Mouse (Mus musculus): ENCODE data around the gene Gm3417. TPM values are rescaled to one million over a fixed set of nuclear protein-coding genes. Genes with fewer than 3 reads are reported as not detected.
A peak's percentile ranks its signal among the peaks of the same experiment; 100 is the strongest.
"Not testable (repeated sequence)": the region's sequence is repeated elsewhere in the genome, so short reads cannot be mapped to it uniquely, and the experiment has no call there.

Gm3417 gene
- total RNA-seq, 2 experiments from 2014 or later: 1.0 TPM; not detected in 1

DNA sequence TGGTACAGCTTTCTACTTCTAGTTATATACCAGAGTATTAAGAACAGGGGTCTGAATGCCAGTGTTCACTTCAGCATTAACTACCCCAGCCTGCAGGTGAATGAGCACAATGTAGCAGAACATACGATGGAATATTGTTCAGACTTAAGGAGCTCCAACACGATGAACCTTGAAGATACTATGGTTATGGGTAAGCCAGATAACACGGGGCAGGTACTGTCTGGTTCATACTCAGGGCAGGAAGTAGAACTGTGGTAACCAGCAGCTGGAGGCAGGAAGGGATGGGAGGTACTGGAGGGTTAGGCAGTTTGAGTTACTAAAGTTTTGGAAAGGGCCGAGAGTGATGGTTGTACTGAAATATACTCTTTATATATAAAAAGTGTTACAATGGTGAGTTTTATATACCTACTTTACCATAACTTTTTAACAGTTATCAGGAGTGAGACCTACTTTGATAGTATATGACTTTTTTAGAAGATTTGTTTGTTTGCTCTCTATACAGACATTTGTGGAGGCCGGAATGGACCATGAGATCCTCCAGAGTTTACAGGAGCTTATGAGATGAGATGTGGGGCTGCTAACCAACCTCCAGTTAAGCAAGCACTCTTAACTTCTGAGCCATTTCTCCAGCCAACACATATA is 19.8 kb downstream of the Gm3417 start:
- DNase-seq: no peak

GRCm38 (mm10) chr17:14953452-14953851 is 25.1 kb downstream of the Gm3417 start:
- DNase-seq: no peak

- DNase-seq: no peak
Observed at GRCm38 (mm10) chr17:14949161-14949827, 29.3 kb downstream of the Gm3417 start.

DNA sequence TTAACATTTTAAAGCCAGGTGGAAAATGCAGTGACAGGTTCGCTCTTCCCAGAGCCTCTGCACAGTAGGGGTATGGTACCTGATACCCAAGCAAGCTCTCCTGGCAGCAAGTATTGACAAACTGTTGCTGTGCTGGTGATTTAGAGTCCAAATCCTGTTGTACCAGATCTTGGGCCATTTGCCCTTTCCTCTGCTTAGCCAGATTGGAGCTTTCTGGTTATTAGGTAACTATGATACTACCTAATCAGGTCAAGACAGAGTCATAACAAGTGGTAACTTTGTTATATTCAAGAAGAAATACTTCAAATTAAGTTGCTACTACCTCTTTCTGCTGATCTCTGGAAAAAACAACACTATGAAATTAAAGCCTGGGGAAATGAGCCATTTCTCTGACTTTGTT is 34.0 kb downstream of the Gm3417 start:
- no peak for DNase-seq

DNA sequence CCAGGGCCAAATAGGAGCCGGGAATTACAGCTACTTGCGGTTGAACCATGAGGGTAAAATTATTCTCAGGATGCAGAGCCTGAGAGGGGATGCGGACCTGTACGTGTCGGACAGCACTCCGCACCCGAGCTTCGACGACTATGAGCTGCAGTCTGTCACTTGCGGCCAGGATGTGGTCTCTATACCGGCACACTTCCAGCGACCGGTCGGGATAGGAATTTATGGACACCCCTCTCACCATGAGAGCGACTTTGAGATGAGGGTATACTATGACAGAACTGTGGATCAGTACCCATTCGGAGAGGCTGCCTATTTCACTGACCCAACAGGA is 34.9 kb downstream of the Gm3417 start:
- no peak for DNase-seq

DNA sequence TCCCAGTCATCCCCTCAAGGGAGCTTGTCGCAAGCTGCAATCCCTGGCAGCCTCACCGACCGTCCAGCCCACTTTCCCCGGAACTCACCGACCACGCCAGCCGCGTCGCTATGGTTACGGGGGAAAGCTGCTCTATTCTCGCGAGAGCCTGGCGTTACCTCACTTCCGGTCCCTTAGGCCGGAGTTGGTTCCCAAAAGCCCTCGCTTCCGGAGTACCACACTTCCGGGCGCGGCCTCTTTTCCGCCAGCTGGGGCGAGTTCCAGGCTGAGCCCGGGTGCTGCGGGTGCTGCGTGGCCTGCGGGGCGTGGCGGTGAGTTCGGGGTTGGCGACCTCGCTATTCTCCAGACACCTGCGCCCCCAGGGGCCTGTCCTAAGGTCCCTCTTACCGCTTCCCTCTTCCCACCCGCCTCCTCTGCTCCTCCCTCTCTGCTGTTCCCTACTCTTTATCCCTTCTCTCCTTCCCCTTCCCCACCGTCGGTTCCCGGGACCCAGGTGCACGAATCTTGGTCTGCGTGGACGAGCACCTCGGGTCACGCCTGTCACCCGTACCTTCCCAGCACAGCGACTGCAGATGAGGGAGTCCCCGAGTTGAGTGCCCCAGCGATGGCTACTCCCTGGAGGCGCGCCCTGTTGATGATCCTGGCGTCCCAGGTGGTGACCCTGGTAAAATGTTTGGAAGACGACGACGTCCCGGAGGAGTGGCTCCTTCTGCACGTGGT is 35.4 kb downstream of the Gm3417 start, which contains the start of the genes Wdr27 and 1600012H06Rik:
Wdr27 (minus strand) TSS at position 150 of the 720 bp plus-strand sequence.
1600012H06Rik (plus strand) TSS at position 176 of the 720 bp plus-strand sequence.
- peak; percentile 99 for DNase-seq

DNA sequence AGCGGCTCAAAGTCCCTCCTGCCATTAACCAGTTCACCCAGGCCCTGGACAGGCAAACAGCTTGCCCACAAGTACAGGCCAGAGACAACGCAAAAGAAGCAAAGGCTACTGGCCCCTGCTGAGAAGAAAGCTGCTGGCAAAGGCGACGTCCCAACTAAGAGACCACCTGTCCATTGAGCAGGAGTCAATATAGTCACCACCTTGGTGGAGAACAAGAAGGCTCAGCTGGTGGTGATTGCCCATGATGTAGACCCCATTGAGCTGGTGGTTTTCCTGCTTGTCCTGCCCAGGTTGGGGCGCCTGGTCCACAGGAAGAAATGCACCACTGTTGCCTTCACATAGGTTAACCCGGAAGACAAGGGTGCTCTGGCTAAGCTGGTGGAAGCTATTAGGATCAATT is 36.4 kb downstream of the Gm3417 start:
- not testable (repeated sequence) for DNase-seq

- DNase-seq: no peak
Observed at GRCm38 (mm10) chr17:14935841-14936605, 42.6 kb downstream of the Gm3417 start.

- not testable (repeated sequence) for DNase-seq
Observed at GRCm38 (mm10) chr17:14935280-14935679, 43.3 kb downstream of the Gm3417 start.

DNA sequence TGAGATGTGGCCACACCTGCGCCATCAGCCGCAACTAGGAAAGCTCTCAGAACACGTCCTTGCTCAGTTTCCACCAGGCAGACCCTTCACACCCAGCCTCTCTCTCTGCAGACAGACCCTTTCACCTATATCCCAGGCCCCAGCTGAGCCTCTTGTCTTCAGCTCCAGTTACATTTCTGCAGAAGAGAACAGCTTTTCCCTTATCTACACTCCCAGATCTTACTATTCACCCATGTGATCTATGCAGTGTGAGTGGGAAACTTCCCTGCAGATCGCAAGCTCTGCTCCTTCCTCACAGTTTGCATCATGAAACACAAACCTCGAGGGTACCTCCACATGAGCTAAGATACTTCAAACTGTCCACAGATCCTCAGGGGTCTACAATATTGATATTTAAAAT is 47.1 kb downstream of the Gm3417 start:
- no peak for DNase-seq

DNA sequence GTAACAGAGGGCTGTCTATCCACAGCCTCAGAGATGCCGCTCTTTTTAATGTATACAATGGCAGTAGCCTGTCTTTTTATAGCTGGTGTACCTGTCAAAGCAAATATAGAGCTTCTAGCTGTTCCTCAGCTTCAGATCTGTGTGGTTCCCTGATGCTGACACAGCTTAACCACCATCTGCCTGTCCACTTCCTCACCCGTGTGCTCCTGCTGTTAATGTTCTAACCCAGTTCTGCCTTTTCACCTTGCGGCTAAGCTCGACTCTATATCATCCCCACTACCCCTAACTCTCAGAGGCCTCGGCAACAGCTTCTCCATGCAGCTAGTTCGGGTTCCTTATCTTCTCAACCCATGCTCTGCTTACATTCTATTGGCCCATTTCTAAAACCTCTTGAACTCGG is 47.9 kb downstream of the Gm3417 start:
- DNase-seq: no peak

GRCm38 (mm10) chr17:14928631-14929030 is 50.0 kb downstream of the Gm3417 start:
- DNase-seq: no peak

GRCm38 (mm10) chr17:14927644-14928218 is 50.9 kb downstream of the Gm3417 start:
- DNase-seq: no peak

DNA sequence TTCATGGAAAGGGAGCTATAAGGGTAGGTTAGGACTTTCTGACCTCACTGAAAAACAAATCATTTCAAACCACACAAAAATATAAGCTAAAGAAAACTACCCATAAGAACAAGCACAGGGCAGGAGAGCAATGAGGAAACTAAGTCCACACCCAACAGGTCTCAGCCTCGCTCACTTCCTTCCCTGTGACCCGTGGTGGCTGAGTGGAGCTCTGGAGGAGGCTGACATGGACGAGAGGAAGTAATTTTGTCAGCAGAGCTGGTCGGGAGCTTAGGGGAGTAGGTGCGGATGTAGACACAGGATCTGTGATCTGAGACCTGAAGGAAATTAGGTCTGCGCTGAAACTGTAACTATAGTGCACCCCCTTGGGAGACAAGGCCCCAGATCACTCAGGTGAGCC is 57.0 kb downstream of the Gm3417 start:
- no peak for DNase-seq

DNA sequence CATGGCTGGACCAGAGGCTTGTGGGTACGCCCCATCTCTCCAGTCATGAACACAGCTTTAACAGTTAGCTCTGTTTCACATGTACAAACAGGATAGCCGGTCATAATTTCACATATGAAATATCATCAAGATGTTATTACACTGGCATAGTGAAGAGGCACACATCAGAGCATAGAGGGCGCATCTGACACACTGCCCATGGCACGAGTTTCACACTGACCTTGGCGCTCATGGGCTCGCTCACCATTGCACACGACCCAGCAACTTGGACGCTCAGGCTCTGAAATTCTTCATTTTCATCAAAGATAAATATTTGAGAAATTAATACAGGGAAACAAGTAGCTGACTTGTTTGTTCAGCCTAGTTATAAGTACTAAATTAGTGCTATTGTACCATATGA is 60.7 kb downstream of the Gm3417 start:
- no peak for DNase-seq

DNA sequence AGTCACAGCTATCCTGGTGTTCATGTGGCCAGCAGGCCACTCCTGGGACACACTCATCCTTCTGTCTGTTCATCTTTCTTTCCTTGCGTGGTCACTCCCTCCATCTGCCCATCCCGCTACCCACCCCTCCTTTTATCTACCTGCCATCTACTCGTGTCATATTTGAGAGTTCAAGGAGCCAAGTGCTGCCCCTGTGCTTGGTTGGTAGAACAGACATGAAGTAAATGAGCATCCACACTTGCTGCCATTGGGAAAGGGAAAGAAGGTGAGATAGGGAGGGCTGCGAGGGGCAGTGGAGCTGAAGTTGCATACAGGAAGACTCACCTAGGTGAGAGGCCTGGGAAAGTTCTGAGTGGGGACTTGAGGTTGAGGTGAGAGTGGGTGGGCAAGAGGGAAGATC is 64.2 kb downstream of the Gm3417 start:
- DNase-seq: no peak

Other genes starting within 250 kb of the Gm3417 start
- 1 to 10 TPM in 1 of 2 experiments, under 1 TPM in 1; 0.85 to 1.7 TPM for gene Wdr27, start 35.6 kb downstream of the Gm3417 start, total RNA-seq (2021)
- gene 1600012H06Rik, start 35.6 kb downstream of the Gm3417 start, total RNA-seq (2021): 10 to 100 TPM; 18.4 to 19.9 TPM
- 10 to 100 TPM; 62.7 to 71.4 TPM for gene Phf10, start 17.5 kb downstream of the Gm3417 start, total RNA-seq (2021)
- gene 9030025P20Rik, start 322 bp downstream of the Gm3417 start, total RNA-seq (2021): 1 to 10 TPM; 2.1 to 4.9 TPM
- 1 to 10 TPM; 1.1 to 2.2 TPM for gene Gm3435, start 31.4 kb upstream of the Gm3417 start, total RNA-seq (2021)
- gene Ermard, start 62.4 kb upstream of the Gm3417 start, total RNA-seq (2021): 10 to 100 TPM; 24.7 to 41.4 TPM
- 1 to 10 TPM in 1 of 2 experiments, not detected in 1; 1.5 TPM for gene Tcte3, start 62.7 kb upstream of the Gm3417 start, total RNA-seq (2021)
- gene Gm3448, start 62.7 kb upstream of the Gm3417 start, total RNA-seq (2021): 1 to 10 TPM; 1.0 to 1.5 TPM